Mouse (Mus musculus) CD4-positive, CD25-positive, alpha-beta regulatory T cell, adult 4 months (primary cell): ENCODE data around the gene Scyl1. TPM values are rescaled to one million over a fixed set of nuclear protein-coding genes. Genes with fewer than 3 reads are reported as not detected.

Experiments
- ATAC-seq: one replicate; pipeline ENCODE4 v1.8.0; 2017
- polyA plus RNA-seq, 2 experiments: library from polyadenylated mRNA; unstranded; fragments of 100-300 nt; shearing (Covaris generic); gene quantifications; one replicate each; pipeline ENCODE4 v1.2.1; 2017

Scyl1 gene
- polyA plus RNA-seq, 2 experiments from 2014 or later, result 15.1 to 19.4 TPM

DNA sequence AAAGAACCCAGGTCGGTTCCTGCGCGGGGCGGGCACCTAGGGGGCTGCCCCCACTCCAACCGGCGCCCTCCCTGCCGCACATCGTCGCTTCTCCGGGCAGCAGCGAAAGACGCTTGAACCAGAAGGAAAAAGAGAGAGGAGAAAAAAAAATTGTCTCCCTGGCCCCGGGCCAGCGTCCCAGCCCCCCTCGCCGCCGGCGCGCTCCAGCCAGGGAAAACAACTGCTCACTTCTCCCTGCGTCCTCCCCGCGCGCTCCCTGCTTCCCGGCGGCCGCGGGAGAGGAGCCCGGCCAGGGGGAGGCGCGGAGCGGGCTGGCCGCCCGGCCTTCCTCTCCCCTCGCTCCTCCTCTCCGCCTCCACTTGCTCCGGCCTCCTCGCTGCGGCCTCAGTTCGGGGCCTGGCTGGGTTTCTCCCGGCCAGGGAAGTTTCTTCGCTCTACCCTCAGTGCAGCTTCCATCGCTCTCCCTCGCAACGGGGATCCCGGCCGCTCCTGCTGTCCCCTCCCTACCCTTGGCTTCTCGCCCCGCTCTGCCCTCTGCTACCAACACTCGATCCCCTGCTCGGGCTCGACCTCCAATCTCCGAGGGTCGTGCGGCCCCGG, 29.5 kb downstream of the Scyl1 start:
- ATAC-seq, result no peak

GRCm38 (mm10) chr19:5740320-5741317, 30.6 kb downstream of the Scyl1 start, which contains the start of gene Ltbp3:
Ltbp3 (plus strand) TSS chr19:5740904.
- no peak for ATAC-seq

- no peak for ATAC-seq
Observed at GRCm38 (mm10) chr19:5739446-5739845, 31.8 kb downstream of the Scyl1 start.

DNA sequence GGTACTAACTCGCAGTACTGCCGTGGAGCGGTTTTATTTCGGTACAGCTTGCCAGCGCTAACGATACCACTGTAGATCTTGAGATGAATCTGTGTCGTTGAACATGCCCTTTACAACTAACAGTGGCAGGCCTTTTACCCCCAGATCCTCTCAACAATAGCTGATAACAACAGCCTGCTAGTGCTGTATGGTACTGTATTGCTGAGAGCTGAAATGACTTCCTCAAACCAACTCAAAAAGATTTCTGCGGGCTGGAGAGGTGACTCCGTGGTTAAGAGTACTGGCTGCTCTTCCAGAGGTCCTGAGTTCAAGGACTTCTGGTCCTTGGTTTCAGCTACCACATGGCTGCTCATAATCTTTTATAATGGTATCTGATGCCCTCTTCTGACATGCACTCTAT, 36.9 kb downstream of the Scyl1 start:
- ATAC-seq, result no peak

DNA sequence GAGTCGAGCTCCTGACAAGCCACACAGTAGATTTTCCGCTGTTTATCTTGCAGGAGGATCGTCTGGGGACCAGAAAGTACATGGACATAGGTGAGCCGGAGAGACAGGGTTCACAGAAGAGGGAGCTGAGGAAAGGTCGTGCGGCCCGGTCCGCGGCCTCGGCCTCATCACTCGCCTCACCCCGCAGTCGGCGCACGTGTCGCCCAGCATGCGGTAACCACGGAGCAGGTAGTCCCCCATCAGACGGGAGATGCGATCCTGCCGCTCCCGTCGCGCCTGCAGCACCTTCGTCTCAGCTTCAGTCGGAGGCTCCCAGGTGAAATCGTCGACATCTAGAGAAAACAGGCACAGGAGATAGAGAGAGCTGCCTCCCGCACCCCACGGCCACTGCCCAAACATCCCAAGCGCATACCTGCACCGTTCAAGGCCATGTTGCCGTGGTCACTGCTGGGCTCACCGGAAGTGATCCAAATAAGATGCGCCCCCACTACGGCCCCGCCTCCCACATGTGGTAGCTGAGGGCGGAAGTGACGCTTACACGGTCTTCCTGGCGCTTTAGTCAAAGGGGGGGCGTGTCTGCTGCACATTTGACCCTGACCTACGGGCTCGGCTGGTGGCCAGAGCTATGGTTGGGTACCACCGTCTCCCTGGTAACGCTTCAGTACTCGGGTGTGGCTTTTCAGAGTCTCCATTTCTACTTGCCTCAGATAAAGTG, 39.8 kb downstream of the Scyl1 start:
- peak; percentile 48 for ATAC-seq

GRCm38 (mm10) chr19:5730314-5731186, 40.7 kb downstream of the Scyl1 start:
- ATAC-seq, result no peak

DNA sequence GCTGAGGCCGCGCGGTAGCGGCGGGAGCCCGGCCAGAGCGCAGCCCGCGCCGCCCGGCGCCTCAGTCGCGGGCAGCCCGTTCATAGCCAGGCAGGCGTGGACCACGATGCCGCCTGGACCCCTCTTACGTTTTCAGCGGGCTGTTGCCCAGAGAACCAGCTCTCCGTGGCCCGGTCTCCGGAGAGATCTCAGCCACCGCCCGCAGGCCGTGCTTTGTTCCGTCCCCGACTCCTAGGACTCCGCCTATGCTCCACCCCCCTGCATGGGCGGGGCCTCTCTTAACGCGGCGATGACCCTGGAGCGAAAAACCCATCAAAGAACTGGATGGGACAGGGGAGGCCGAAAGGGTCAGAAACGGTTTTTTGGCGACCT, 41.8 kb downstream of the Scyl1 start, which contains the start of gene Fam89b:
Fam89b (minus strand) TSS at position 210 of the 372 bp plus-strand sequence.
- ATAC-seq, result peak; percentile 43

- no peak for ATAC-seq
Observed at GRCm38 (mm10) chr19:5728631-5729443, 42.4 kb downstream of the Scyl1 start.

DNA sequence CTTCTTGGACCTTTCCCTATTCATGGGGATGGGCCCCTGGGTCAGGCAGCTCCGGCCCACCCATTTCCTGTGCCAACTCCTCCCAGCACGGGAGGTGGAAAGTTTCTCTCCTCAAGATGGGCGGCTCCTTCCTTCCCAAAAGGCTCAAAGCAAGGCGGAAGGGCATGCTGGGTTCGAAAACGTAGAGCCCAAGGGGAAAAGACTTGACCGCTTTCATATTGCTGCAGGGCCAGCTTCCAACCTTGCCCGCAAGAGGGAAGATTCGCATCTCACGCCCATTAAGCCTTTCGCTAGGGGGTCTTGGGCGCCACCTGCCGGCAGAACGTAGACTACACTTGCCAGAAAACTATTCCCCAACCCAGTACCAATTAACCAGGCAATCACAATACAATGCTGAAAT, 43.5 kb downstream of the Scyl1 start:
- ATAC-seq, result peak; percentile 17

- ATAC-seq, result peak; percentile 68
Observed at GRCm38 (mm10) chr19:5726961-5727578, 44.1 kb downstream of the Scyl1 start.

- ATAC-seq, result peak; percentile 28
Observed at GRCm38 (mm10) chr19:5725767-5726515, 45.3 kb downstream of the Scyl1 start, which contains the start of gene Ehbp1l1. Ehbp1l1 (minus strand) TSS chr19:5726317.

DNA sequence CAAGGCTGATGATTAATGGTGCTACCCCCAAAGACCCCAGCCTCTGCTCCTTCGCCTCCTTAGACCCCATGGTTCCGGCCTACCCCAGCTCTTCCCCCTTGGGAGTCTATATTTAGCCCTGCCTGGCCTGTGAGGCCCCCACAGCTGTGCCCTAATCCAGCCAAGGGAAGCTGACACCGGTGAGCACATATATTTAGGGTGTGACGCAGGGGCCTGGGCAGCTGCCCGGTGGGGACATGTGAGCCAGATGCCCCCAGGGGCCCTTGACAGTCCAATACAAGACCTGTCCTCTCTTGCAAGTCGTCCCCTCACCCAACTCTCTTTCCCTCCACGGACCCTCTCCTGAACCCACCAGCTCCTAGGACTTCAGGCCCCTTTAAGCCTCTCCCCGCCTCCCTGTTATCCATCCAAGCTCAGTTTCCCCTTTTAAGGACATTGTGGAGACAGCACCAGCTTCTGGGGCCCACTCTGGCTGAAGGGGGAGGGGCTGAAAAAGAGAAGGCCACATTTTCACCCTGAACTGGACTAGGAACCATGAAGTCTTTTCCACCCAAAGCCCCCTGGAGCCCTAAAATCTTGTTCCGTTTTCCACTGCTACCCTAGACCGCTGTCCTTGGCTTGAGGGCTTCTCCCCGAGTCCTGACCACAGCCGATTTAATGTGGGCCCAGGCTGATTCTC, 46.1 kb downstream of the Scyl1 start:
- no peak for ATAC-seq

- no peak for ATAC-seq
Observed at GRCm38 (mm10) chr19:5724549-5724941, 46.7 kb downstream of the Scyl1 start.

DNA sequence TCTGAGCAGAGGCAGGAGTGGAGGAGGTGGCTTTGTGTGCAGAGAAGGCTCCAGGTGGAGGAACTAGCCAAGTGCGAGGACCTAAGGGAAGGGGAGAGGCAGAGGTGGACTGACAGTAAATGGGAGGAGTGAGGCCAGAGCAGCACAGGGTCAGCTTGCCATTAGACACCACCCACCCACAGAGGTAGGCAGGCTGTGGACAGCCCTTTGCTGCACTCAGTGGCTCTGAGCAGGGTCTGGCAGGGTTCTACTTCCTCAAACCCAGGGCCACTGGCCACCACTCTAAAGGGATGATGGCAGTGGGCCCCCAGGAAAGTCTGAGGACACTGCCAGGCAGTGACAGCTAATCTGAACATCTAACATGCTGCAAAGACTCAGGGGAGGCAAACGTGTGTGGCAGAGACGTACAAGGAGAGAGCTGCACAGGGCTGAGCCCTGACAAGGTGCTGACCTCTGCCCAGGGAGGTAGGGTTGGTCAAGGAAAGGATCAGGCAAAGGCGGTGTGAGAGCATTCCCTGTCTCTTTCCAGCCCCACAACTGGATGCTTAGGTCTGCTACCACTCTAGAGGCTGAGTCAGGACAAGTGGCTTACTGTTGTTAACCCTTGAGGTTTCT, 47.2 kb downstream of the Scyl1 start:
- ATAC-seq, result no peak

GRCm38 (mm10) chr19:5722848-5723425, 48.3 kb downstream of the Scyl1 start:
- no peak for ATAC-seq

DNA sequence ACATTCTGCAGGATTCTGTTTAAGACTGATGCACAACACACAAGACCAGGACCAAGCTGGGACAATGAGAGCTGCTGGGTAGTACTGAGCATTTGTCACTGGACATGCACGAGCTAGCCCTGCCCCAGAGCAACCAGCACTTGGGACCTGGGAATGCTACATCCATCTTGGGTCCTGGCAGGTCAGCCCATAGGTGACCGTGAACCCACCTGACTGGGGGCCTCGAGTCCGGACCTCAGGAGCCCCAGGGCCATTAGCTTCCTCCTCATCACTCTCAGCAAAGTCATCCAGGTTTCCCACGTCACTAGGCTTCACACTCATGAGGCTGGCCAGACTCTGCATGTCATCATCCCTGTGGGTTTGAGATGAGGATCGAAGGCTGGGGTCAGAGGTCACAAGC, 50.0 kb downstream of the Scyl1 start:
- ATAC-seq, result no peak

DNA sequence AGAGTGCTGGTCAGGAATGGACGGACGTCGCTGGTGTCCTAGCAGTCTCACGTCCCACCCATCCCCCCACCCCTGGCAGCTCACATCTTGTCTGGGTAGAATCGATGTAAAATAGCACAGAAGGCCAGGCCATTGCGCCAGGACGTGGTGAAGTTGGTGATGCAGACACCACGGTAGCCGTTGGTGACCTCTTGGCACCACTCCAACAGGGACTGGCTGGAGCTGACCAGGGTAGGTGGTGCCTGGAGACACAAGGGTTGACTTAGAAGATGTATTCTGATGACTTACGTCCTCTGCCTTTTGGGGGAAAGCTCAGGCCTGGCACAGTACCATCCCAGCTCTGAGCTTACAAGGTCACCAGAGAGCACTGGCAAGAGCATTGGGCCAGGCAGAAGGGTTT, 54.3 kb downstream of the Scyl1 start:
- no peak for ATAC-seq
